Mouse (Mus musculus) MEL (cell line): Measurements from ENCODE around the gene Igf1r. TPM values are rescaled to one million over a fixed set of nuclear protein-coding genes. Genes with fewer than 3 reads are reported as not detected.
"Not testable (repeated sequence)": the region's sequence is repeated elsewhere in the genome, so short reads cannot be mapped to it uniquely, and the experiment has no call there.

Experiments used
- DNase-seq: peaks from one replicate; pipeline ENCODE4 v3.0.0; 2011; ENCODE audit warnings: low read depth, low spot score
- H3K27ac ChIP-seq: 2 replicates; pipeline ENCODE4 v1.5.1; 2012; ENCODE audit warnings: low read depth, mild to moderate bottlenecking, control low read depth, low read length, moderate library complexity; ENCODE audit not compliant: control insufficient read depth
- H3K27me3 ChIP-seq, 2 experiments: fragments of 150-350 bp in 1 of 2; sonication (generic) in 1 of 2; 2 replicates each; pipeline ENCODE4 v1.6.1; 2012; ENCODE audit warnings: low read length in 2 of 2, mild to moderate bottlenecking in 2 of 2, improper control_type of control experiment in 1 of 2, moderate library complexity in 1 of 2; ENCODE audit not compliant: insufficient read depth in 2 of 2, control insufficient read depth in 1 of 2
- H3K36me3 ChIP-seq, 2 experiments: 2 replicates each; pipeline ENCODE4 v1.6.1; 2012 to 2014; ENCODE audit warnings: low read length in 2 of 2, improper control_type of control experiment in 1 of 2, inconsistent platforms in 1 of 2, mild to moderate bottlenecking in 1 of 2; ENCODE audit not compliant: insufficient read depth in 2 of 2, control insufficient read depth in 1 of 2
- H3K4me1 ChIP-seq, 2 experiments: fragments of 150-350 bp in 1 of 2; sonication (generic) in 1 of 2; 2 replicates each; pipeline ENCODE4 v1.6.1; 2012; ENCODE audit warnings: low read length in 2 of 2, improper control_type of control experiment in 1 of 2, mild to moderate bottlenecking in 1 of 2; ENCODE audit not compliant: insufficient read depth in 2 of 2, control insufficient read depth in 1 of 2
- H3K4me3 ChIP-seq, 2 experiments: fragments of 150-350 bp in 1 of 2; sonication (generic) in 1 of 2; 2 replicates each; pipeline ENCODE4 v1.5.1; 2012; ENCODE audit warnings: low read depth in 2 of 2, low read length in 2 of 2, mild to moderate bottlenecking in 2 of 2, moderate library complexity in 2 of 2, control low read depth in 1 of 2, improper control_type of control experiment in 1 of 2; ENCODE audit not compliant: control insufficient read depth in 1 of 2, insufficient read depth in 1 of 2
- H3K79me2 ChIP-seq: 2 replicates; pipeline ENCODE4 v1.6.1; 2012; ENCODE audit warnings: mild to moderate bottlenecking, low read length, moderate library complexity; ENCODE audit not compliant: control insufficient read depth, poor library complexity, insufficient read depth
- H3K9ac ChIP-seq: 2 replicates; pipeline ENCODE4 v1.6.1; 2012; ENCODE audit warnings: low read depth, mild to moderate bottlenecking, control low read depth, low read length, moderate library complexity; ENCODE audit not compliant: control insufficient read depth, poor library complexity, severe bottlenecking
- H3K9me3 ChIP-seq: fragments of 150-350 bp; sonication (generic); replicated peaks from 2 replicates; pipeline ENCODE4 v1.6.1; 2012; ENCODE audit warnings: mild to moderate bottlenecking, low read length, improper control_type of control experiment, moderate library complexity; ENCODE audit not compliant: insufficient read depth
- BHLHE40 ChIP-seq: IDR thresholded peaks from 2 replicates; pipeline ENCODE4 v1.6.1; 2012; ENCODE audit warnings: low read depth, mild to moderate bottlenecking, inconsistent platforms, low read length, improper control_type of control experiment, borderline replicate concordance
- CHD1 ChIP-seq: IDR thresholded peaks from 2 replicates; pipeline ENCODE4 v1.6.1; 2012; ENCODE audit warnings: low read depth, mild to moderate bottlenecking, inconsistent platforms, low read length, improper control_type of control experiment
- CHD2 ChIP-seq: IDR thresholded peaks from 2 replicates; pipeline ENCODE4 v1.6.1; 2011; ENCODE audit warnings: low read length, improper control_type of control experiment
- CTCF ChIP-seq, 3 experiments: IDR thresholded peaks in 2 of 3; conservative IDR thresholded peaks in 1 of 3; 2 replicates each; pipeline ENCODE4 v1.5.1; 2011 to 2012; ENCODE audit warnings: low read length in 3 of 3, low read depth in 2 of 3, mild to moderate bottlenecking in 2 of 3, improper control_type of control experiment in 1 of 3, inconsistent platforms in 1 of 3, mixed read lengths in 1 of 3, moderate library complexity in 1 of 3; ENCODE audit not compliant: control insufficient read depth in 1 of 3, insufficient read depth in 1 of 3, poor library complexity in 1 of 3, severe bottlenecking in 1 of 3
- ELF1 ChIP-seq: IDR thresholded peaks from 2 replicates; pipeline ENCODE4 v1.6.1; 2014; ENCODE audit warnings: low read depth, mild to moderate bottlenecking, inconsistent platforms, low read length, improper control_type of control experiment, moderate library complexity
- EP300 ChIP-seq, 2 experiments: IDR thresholded peaks; 2 replicates each; pipeline ENCODE4 v1.6.1; 2011; ENCODE audit warnings: improper control_type of control experiment in 2 of 2, low read length in 2 of 2, low read depth in 1 of 2, mild to moderate bottlenecking in 1 of 2
- GATA1 ChIP-seq: IDR thresholded peaks from 2 replicates; pipeline ENCODE4 v1.6.1; 2011; ENCODE audit warnings: low read depth, low read length, improper control_type of control experiment
- JUND ChIP-seq: IDR thresholded peaks from 2 replicates; pipeline ENCODE4 v1.6.1; 2011; ENCODE audit warnings: low read depth, mild to moderate bottlenecking, improper control_type of control experiment, low read length
- KAT2A ChIP-seq: conservative IDR thresholded peaks from 2 replicates; pipeline ENCODE4 v1.6.1; 2012; ENCODE audit warnings: low read depth, low read length, improper control_type of control experiment, inconsistent platforms
- MAX ChIP-seq: IDR thresholded peaks from 2 replicates; pipeline ENCODE4 v1.6.1; 2011; ENCODE audit warnings: low read length, improper control_type of control experiment
- MAZ ChIP-seq: IDR thresholded peaks from 2 replicates; pipeline ENCODE4 v1.6.1; 2012; ENCODE audit warnings: low read depth, mild to moderate bottlenecking, inconsistent platforms, low read length, improper control_type of control experiment
- MEF2A ChIP-seq: IDR thresholded peaks from 2 replicates; pipeline ENCODE4 v1.6.1; 2014; ENCODE audit warnings: low read depth, mild to moderate bottlenecking, inconsistent platforms, low read length, improper control_type of control experiment; ENCODE audit not compliant: poor library complexity, insufficient replicate concordance, severe bottlenecking; ENCODE audit errors: extremely low read depth
- MXI1 ChIP-seq: IDR thresholded peaks from 2 replicates; pipeline ENCODE4 v1.6.1; 2011; ENCODE audit warnings: mild to moderate bottlenecking, low read depth, low read length, improper control_type of control experiment
- MYB ChIP-seq: IDR thresholded peaks from 2 replicates; pipeline ENCODE4 v1.6.1; 2011; ENCODE audit warnings: mild to moderate bottlenecking, low read depth, low read length, improper control_type of control experiment
- MYC ChIP-seq: IDR thresholded peaks from 2 replicates; pipeline ENCODE4 v1.6.1; 2011; ENCODE audit warnings: low read depth, mild to moderate bottlenecking, low read length, improper control_type of control experiment, moderate library complexity
- NRF1 ChIP-seq: IDR thresholded peaks from 2 replicates; pipeline ENCODE4 v1.6.1; 2014; ENCODE audit warnings: low read depth, mild to moderate bottlenecking, inconsistent platforms, low read length, improper control_type of control experiment, moderate library complexity; ENCODE audit not compliant: poor library complexity, insufficient read depth, severe bottlenecking
- POLR2A ChIP-seq, 2 experiments: IDR thresholded peaks; 2 replicates each; pipeline ENCODE4 v1.6.1; 2011 to 2012; ENCODE audit warnings: low read length in 2 of 2, mild to moderate bottlenecking in 2 of 2, control low read depth in 1 of 2, improper control_type of control experiment in 1 of 2, low read depth in 1 of 2, moderate library complexity in 1 of 2; ENCODE audit not compliant: control insufficient read depth in 1 of 2, insufficient read depth in 1 of 2, poor library complexity in 1 of 2
- RAD21 ChIP-seq: IDR thresholded peaks from 2 replicates; pipeline ENCODE4 v1.6.1; 2011; ENCODE audit warnings: mild to moderate bottlenecking, low read depth, low read length, improper control_type of control experiment
- RCOR1 ChIP-seq: IDR thresholded peaks from 2 replicates; pipeline ENCODE4 v1.6.1; 2012; ENCODE audit warnings: low read depth, mild to moderate bottlenecking, inconsistent platforms, low read length, improper control_type of control experiment
- SIN3A ChIP-seq: IDR thresholded peaks from 2 replicates; pipeline ENCODE4 v1.6.1; 2012; ENCODE audit warnings: low read length, improper control_type of control experiment, inconsistent platforms
- TBP ChIP-seq: IDR thresholded peaks from 2 replicates; pipeline ENCODE4 v1.8.0; 2011; ENCODE audit warnings: low read depth, low read length, improper control_type of control experiment
- UBTF ChIP-seq: IDR thresholded peaks from 2 replicates; pipeline ENCODE4 v1.6.1; 2012; ENCODE audit warnings: low read depth, mild to moderate bottlenecking, inconsistent platforms, low read length, improper control_type of control experiment, moderate library complexity, borderline replicate concordance; ENCODE audit not compliant: insufficient read depth
- ZC3H11A ChIP-seq: IDR thresholded peaks from 2 replicates; pipeline ENCODE4 v1.6.1; 2012; ENCODE audit warnings: low read depth, mild to moderate bottlenecking, inconsistent platforms, low read length, improper control_type of control experiment
- ZKSCAN1 ChIP-seq: IDR thresholded peaks from 2 replicates; pipeline ENCODE4 v1.6.1; 2012; ENCODE audit warnings: low read depth, mild to moderate bottlenecking, inconsistent platforms, low read length, improper control_type of control experiment, moderate library complexity
- ZMIZ1 ChIP-seq: IDR thresholded peaks from 2 replicates; pipeline ENCODE4 v1.6.1; 2012; ENCODE audit warnings: low read depth, mild to moderate bottlenecking, inconsistent platforms, low read length, improper control_type of control experiment, moderate library complexity
- polyA plus RNA-seq, 2 experiments: library from polyadenylated mRNA; stranded (reverse) in 1 of 2; unstranded in 1 of 2; fragments of >175 nt in 1 of 2; fragments of >200 nt in 1 of 2; gene quantifications; 2 replicates each; pipeline versions ENCODE4 v1.2.1 to v1.2.4; 2012; ENCODE audit warnings: low replicate concordance in 2 of 2, low read depth in 1 of 2; ENCODE audit not compliant: insufficient read length in 2 of 2, insufficient read depth in 1 of 2, missing spikeins in 1 of 2
- total RNA-seq: library from RNA; depleted of rRNA; stranded (reverse); fragments of 300-350 nt; gene quantifications from 2 replicates; pipeline ENCODE4 v1.2.3, GENCODE M21; 2012

The Igf1r gene
- total and polyA plus RNA-seq, 3 experiments = 11.8 to 11.9 TPM; not detected in 1

- TF ChIP-seq POLR2A (IDR thresholded peaks at IDR 0.05; ENCODE audit: control insufficient read depth in 1 of 2, insufficient read depth in 1 of 2, low read depth in 1 of 2, low read length in 2 of 2, poor library complexity in 1 of 2) (no peak), CHD2 (no peak), ELF1 (no peak), MAX (no peak), JUND (no peak), MYC (no peak), KAT2A (no peak), TBP (no peak), SIN3A (no peak), EP300 (IDR thresholded peaks at IDR 0.05; ENCODE audit: low read depth in 1 of 2, low read length in 2 of 2) (no peak), MAZ (no peak), MEF2A (no peak), RAD21 (no peak), MXI1 (no peak), ZKSCAN1 (no peak), UBTF (no peak), GATA1 (no peak), CHD1 (no peak), BHLHE40 (no peak), NRF1 (no peak)
- DNase-seq = no peak
- Histone ChIP-seq H3K4me3 (no peak overlapping the region), H3K79me2 (no peaks in the 10 kb centered on the region), H3K9me3 (no peaks in the 10 kb centered on the region), H3K4me1 (no peaks in the 10 kb centered on the region), H3K27me3 (no peaks in the 10 kb centered on the region), H3K36me3 (no peaks in the 10 kb centered on the region), H3K27ac (no peak overlapping the region), H3K9ac (no peak overlapping the region)
Observed at GRCm38 (mm10) chr7:68274218-68274617, 321.6 kb downstream of the Igf1r start.

- no peak for DNase-seq
- no peak overlapping the region for H3K27ac ChIP-seq
- H3K9me3 ChIP-seq = no peaks in the 10 kb centered on the region
- H3K36me3 ChIP-seq = no peaks in the 10 kb centered on the region
- no peak overlapping the region for H3K9ac ChIP-seq
- no peaks in the 10 kb centered on the region for H3K79me2 ChIP-seq
- H3K4me1 ChIP-seq = no peaks in the 10 kb centered on the region
- H3K4me3 ChIP-seq = no peak overlapping the region
- TF ChIP-seq EP300 (IDR thresholded peaks at IDR 0.05; ENCODE audit: low read depth in 1 of 2, low read length in 2 of 2) (no peak), CTCF (IDR thresholded peaks at IDR 0.05 in 2 of 3, conservative IDR thresholded peaks at IDR 0.05 in 1 of 3; ENCODE audit: control insufficient read depth in 1 of 3, insufficient read depth in 1 of 3, low read depth in 2 of 3, low read length in 3 of 3, poor library complexity in 1 of 3, severe bottlenecking in 1 of 3) (no peak), RCOR1 (no peak), ZMIZ1 (no peak), MYB (no peak), ZC3H11A (no peak)
- no peaks in the 10 kb centered on the region for H3K27me3 ChIP-seq
Observed at GRCm38 (mm10) chr7:68274951-68275350, 322.3 kb downstream of the Igf1r start.

- H3K27me3 ChIP-seq, H3K4me1 ChIP-seq, H3K9me3 ChIP-seq, H3K27ac ChIP-seq, H3K36me3 ChIP-seq, H3K79me2 ChIP-seq, DNase-seq, H3K9ac ChIP-seq, H3K4me3 ChIP-seq: not testable (repeated sequence)
Observed at GRCm38 (mm10) chr7:68275445-68275837, 322.8 kb downstream of the Igf1r start.
